Mouse (Mus musculus) C2C12 (cell line): ENCODE measurements around the gene 1810046K07Rik.

Experiments
- CTCF ChIP-seq: IDR thresholded peaks from one replicate; pipeline ENCODE4 v1.5.1; 2011; ENCODE audit not compliant: control insufficient read depth, insufficient read depth, insufficient read length
- FOSL1 ChIP-seq: IDR thresholded peaks from one replicate; pipeline ENCODE4 v1.8.0; 2011; ENCODE audit warnings: mild to moderate bottlenecking, low read length; ENCODE audit not compliant: poor library complexity, insufficient read depth, severe bottlenecking
- MAX ChIP-seq: IDR thresholded peaks from one replicate; pipeline ENCODE4 v1.6.1; 2011; ENCODE audit warnings: mild to moderate bottlenecking, control low read depth
- MYOD1 ChIP-seq: IDR thresholded peaks from one replicate; pipeline ENCODE4 v1.6.1; 2011; ENCODE audit warnings: low read depth; ENCODE audit not compliant: control insufficient read depth, insufficient read length
- MYOG ChIP-seq: IDR thresholded peaks from one replicate; pipeline ENCODE4 v1.6.1; 2011; ENCODE audit not compliant: control insufficient read depth, insufficient read length; ENCODE audit errors: extremely low read depth
- USF1 ChIP-seq: IDR thresholded peaks from one replicate; pipeline ENCODE4 v1.6.1; 2011; ENCODE audit warnings: low read depth, mild to moderate bottlenecking, control low read depth, moderate library complexity

DNA sequence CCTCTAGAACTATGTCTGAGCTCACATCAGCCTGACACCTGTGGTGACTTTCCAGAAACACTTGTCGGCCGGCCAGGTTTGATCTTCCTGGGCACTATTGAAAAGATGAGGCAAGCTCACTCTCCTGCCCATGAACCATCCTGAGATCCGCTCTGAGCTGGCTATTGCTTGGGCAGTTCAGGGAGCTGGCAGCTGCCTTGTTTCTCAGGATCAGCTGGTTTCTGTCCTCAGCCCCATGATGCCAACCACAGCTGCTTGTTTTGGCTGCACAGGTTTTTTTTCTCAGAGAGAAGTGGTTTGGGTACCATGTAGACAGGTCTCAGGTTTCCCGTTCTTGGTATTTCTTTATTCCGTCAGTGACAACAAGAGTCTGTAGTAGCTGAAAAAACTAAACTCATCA is 70.3 kb downstream of the 1810046K07Rik start:
- TF ChIP-seq CTCF = no peak
- no peak for TF ChIP-seq MYOG
- no peak for TF ChIP-seq MAX
- TF ChIP-seq FOSL1 = no peak
- no peak for TF ChIP-seq MYOD1
- no peak for TF ChIP-seq USF1
